In genomic region chr5:14195172-14195819, GRCm38 (mm10) we compare ENCODE assay signal across 10 mouse cellular contexts.
DNase-seq lines count a peak whose midpoint lies in the region; ATAC-seq lines count a peak whose summit lies in the region.
"Had no signal": no experiment of that assay in that cellular context is flagged by ENCODE, and none has a peak within 500 bp of the region (broad histone marks: within the 10 kb centered on the region; RNA-seq: fewer than 3 reads in every experiment).

No protein-coding gene starts in this region.

- no peaks in the 10 kb centered on the region for H3K9me3 ChIP-seq in midbrain, embryonic 15.5 days
- no peaks in the 10 kb centered on the region for H3K9me3 ChIP-seq in heart, embryonic 11.5 days (replicated peaks; ENCODE audit: control insufficient read depth, low read length)
- H3K9me3 ChIP-seq: megakaryocyte, embryonic 14.5 days had no signal

- H3K4me1 ChIP-seq in midbrain, embryonic 15.5 days = no peaks in the 10 kb centered on the region
- H3K4me1 ChIP-seq in heart, embryonic 11.5 days (ENCODE audit: control insufficient read depth, insufficient read depth, low read length) = no peaks in the 10 kb centered on the region
- H3K4me1 ChIP-seq: megakaryocyte, embryonic 14.5 days had no signal

- H3K9ac ChIP-seq in midbrain, embryonic 15.5 days = no peak overlapping the region
- H3K9ac ChIP-seq in heart, embryonic 11.5 days (ENCODE audit: low read depth, low read length) = no peak overlapping the region

- peak; percentile 40; the same call in 1 of the 2 replicates for ATAC-seq in cerebellum, adult (ENCODE audit: insufficient number of reproducible peaks, low FRiP score, low TSS enrichment)
- peak; percentile 94 for ATAC-seq in midbrain, embryonic 15.5 days (replicated peaks)
- ATAC-seq in heart, embryonic 11.5 days (replicated peaks; ENCODE audit: insufficient number of reproducible peaks, low FRiP score, low TSS enrichment) = no peak

- 21% methylated on average over 6 of the region's 6 CpGs for WGBS in midbrain, embryonic 15.5 days
- WGBS in heart, embryonic 11.5 days (ENCODE audit: insufficient replicate concordance) = 83% methylated on average over 6 of the region's 6 CpGs

- DNase-seq in cerebellum, adult 18-20 months = no peak
- DNase-seq in right cerebral cortex, adult 18-20 months = peak; percentile 2
- DNase-seq in right cerebral cortex, postnatal 36 days (ENCODE audit: low spot score in 2 of 2) = no peak
- DNase-seq in adipocyte (ENCODE audit: low spot score) = no peak
- DNase-seq in heart, postnatal 4 days = no peak
- DNase-seq: thymus, postnatal 14 days had no signal

- peak overlapping the region; percentile 35; the same call in 1 of the 2 replicates for H3K27ac ChIP-seq in midbrain, embryonic 15.5 days
- no peak overlapping the region for H3K27ac ChIP-seq in heart, embryonic 11.5 days (ENCODE audit: low read depth, low read length)

- no peak overlapping the region for H3K4me3 ChIP-seq in midbrain, embryonic 15.5 days
- H3K4me3 ChIP-seq in heart, embryonic 11.5 days (ENCODE audit: low read depth, low read length) = no peak overlapping the region
- H3K4me3 ChIP-seq: megakaryocyte, embryonic 14.5 days had no signal

- peak overlapping the region; percentile 23 for H3K4me2 ChIP-seq in midbrain, embryonic 15.5 days
- no peak overlapping the region for H3K4me2 ChIP-seq in heart, embryonic 11.5 days

- no peaks in the 10 kb centered on the region for H3K36me3 ChIP-seq in midbrain, embryonic 15.5 days (replicated peaks)
- no peaks in the 10 kb centered on the region for H3K36me3 ChIP-seq in heart, embryonic 11.5 days (ENCODE audit: control insufficient read depth, insufficient read depth, low read length)

- no peaks in the 10 kb centered on the region for H3K27me3 ChIP-seq in midbrain, embryonic 15.5 days (replicated peaks)
- H3K27me3 ChIP-seq in heart, embryonic 11.5 days (ENCODE audit: control insufficient read depth, insufficient read depth, low read length) = no peaks in the 10 kb centered on the region
- H3K27me3 ChIP-seq: megakaryocyte, embryonic 14.5 days had no signal
